Mouse (Mus musculus) thymus, postnatal 14 days (tissue): Measurements from ENCODE around the gene Hhex.

Experiments used
- DNase-seq: peaks from one replicate; pipeline ENCODE4 v3.0.0; 2021

Gene Hhex

DNA sequence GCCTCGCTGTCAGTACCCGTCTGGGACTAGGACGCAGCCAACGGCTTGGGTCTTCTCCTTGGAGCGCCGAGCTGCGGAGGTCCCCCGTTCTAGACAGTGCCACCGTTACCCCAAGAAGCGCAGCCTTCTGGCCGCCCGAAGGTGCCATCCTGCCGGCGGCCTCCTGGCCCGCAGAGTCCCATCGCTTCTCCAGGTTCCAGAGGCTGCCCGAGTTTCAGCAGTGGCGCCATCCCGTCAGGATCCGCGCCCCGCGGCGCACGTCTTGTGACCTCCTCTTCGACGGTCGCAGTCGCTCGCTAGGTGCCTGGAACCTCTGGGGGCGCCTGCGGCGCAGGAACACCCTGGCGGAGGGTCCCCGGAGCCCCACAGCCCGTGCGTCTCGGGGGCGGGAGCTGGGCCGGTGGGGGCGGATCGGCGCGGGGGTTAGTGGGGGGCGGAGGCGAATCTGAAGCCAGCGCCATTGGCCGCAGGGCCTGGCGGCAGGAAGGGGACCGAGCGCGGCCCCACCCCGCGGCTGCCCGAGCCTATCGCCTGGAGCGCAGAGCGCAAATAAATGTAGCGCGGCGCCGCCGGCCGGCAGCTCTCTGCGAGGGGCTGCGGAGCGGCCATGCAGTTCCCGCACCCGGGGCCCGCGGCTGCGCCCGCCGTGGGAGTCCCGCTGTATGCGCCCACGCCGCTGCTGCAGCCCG, at the start of gene Hhex:
TSS of gene Hhex (plus strand) at position 548 of the 689 bp plus-strand sequence.
- peak; percentile 51 for DNase-seq

DNA sequence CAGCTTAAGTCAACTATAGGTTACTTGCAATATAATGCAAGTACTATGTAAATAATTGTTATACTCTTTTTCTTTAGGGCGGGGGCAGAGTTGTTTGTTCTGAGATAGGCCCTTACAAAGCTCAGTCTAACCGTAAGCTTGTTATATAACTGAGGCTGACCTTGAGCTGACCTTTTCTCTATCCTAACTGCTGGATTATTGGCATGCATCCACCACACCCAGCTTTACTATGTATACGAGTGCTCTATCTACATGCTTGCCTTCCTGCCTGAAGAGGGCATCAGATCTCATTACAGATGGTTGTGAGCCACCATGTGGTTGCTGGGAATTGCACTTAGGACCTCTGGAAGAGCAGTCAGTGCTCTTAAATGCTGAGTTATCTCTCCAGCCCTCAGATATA, 48.5 kb upstream of the Hhex start:
- DNase-seq, result no peak

DNA sequence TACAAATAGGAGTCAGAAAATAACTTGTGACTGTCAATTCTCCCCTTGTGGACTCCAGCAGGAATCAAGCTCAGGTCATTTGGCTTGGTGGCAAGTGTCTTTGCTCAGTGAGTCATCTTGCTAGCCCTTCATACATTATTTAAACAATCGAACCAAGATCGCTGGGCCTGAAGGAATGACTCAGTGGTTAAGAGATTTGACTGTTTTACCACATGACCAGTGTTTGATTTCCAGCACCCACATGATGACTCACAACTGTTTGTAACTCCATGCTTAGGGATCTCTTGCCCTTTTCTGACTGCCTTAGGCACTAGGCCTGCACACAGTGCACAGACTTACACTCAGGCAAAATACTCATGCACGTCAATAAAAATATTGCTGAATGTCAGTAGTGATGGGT, 42.7 kb upstream of the Hhex start:
- no peak for DNase-seq

DNA sequence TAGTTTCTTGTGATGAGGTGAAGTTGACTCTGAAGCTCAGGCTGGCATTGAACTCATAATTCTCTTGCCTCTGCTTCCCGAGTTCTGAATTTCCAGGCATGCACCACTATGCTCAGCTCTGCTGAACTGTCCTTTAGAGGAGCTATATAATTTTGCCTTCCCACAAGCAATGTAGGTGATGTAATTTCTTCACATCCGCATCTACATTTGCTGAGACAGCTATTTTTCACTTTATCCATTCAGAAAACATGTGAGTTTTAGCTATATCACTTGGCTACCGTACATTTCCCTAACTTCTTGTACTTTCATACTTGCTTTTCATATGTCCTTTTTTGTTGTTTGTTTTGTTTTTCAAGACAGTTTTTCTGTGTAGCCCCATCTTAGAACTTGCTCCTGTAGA, 38.3 kb upstream of the Hhex start:
- DNase-seq, result no peak

DNA sequence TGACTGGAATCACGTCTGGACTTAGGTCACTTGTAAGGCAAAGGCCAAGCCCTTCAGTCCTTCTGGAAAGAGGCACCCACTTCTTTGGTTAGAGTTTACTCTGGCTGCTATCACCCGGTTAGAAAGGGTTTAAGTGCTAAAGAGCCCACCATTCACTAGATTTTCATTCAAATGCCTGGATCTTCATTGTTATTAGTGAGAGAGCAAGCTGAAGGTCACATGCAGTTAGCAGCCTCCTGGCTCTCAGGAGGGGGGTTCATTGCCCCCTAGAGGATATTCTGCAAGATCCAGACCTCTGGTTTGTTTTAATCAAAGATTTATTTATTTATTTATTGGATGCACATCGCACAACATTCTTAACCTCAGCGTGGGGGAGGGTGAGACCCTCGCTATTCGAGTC, 33.7 kb upstream of the Hhex start:
- no peak for DNase-seq

DNA sequence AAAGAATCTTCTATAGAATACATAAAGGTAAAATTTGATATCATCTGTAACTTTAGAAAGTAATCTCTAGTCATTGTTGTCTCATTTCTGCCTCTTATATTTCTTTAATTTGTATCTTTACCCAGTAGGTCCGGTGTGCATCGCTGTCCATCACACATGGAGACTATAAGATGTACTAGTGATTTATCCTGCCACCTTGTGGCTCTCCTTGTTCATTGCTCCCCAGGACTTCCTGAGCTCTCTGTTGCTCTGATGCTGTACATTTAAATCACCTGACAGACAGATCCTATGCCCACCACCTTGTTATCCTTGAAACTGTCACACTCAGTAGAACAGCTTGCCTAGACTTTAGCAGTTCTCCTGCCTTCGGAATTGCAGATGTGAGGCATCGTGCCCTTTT, 16.3 kb upstream of the Hhex start:
- DNase-seq, result peak; percentile 42

DNA sequence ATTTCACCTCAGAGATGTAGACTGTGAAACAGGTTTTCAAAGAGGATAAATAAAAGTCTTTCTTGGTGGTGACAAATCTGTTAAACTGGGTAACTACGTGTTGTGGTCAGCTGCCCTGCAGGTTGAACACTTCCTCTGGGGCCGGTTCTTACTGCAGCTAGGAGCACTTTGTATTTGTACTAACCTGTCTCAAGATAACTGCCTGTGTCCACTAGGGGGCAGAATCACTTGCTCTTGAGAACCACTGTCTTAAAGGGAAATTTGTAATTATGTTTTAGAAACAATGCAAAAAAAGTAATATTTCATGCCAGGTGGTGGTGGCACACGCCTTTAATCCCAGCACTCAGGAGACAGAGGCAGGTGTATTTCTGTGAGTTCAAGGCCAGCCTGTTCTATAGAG, 15.0 kb upstream of the Hhex start:
- peak; percentile 61 for DNase-seq

DNA sequence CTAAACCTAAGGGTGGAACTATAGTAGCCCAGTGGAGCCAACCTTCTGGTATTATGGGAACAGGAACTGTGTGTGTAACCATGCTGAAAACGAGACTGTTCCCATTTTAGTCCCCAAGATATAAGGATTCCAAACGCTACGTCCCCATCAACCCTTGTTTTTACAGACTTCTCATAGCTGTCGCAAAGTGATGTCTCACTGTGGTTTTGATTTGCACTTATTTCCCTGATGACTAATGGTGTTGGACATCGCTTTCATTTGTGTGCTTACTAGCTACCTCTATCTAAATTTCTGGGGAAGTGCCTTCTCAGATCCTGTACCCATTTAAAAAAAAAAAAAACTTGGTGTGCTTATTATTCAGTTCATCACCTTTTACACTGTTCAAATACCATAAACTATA, 6.0 kb upstream of the Hhex start:
- no peak for DNase-seq

DNA sequence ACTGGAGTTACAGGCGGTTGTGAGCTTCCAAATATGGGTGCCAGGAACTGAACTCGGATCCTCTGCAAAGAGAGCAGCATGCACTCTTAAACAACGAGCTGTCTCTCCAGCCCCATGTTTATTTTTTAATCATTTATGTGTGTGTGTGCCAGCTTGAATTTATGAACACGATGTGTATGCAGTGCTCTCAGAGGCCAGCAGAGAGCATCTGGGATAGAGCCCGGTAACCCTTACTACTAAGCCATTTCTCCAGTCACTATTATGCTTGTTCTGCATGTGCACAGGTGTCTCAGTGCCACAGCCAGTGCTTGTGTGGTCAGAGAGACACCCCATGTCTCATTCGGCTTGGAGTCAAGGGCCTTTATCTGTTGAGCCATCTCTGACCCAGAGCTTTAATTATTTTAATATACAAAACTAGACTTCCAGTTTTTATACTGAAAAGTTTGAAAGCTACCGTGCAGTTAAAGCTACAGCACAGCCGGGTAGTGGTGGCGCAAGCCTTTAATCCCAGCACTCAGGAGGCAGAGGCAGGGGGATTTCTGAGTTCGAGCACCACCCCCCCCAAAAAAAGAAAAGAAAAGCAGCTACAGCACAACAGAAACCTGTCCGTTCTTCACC, 3.4 kb upstream of the Hhex start:
- no peak for DNase-seq

DNA sequence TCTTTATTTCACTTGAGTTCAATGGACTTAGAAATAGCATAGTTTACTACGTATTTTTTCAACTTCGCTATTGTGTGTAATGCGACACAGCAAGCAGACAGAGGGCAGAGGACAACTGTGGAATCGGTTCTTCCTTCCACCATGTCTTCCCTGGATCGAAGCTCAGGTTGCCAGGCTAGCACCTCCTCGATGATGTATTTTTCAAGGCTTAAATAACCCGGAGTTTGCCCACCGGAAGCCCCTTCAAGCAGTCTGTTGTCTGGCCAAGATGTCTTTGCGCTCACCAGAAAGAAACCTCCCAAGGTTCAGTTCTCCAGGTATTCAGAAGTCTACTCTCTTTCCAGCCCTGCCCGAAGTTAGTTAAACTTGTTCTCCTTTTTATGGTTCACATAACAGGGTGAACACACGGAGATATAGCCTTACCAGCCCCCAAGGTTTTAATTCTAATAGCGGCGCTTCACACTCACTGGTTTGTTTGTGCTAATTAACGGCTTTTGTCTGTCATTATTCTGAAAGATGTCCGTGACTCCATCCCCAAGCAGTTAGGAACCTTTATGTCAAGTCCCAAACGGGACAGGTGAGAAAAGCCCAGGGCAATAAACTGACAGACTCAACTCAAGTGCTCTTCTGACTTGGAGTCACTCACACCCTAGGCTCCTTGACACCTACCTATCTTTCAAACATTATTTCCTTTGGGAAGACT, 1.6 kb upstream of the Hhex start:
- DNase-seq, result no peak

DNA sequence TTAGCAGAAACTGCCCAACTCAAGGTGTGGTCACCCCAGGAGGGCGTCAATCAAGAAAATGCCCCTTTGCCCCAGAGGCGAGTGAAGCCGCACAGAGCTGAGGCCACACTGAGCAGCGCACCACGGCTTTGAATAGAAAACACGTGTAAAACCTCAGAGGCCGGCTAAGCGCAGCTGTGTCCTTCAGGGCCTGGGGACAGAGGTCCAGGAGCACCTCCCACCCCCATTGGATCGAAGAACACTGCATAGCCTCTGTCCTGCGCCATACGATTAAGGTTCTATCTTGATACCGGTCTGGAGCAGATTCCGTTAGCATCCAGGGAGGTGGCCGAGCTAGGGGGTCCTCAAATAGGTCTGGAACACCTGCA, 731 bp upstream of the Hhex start:
- no peak for DNase-seq

DNA sequence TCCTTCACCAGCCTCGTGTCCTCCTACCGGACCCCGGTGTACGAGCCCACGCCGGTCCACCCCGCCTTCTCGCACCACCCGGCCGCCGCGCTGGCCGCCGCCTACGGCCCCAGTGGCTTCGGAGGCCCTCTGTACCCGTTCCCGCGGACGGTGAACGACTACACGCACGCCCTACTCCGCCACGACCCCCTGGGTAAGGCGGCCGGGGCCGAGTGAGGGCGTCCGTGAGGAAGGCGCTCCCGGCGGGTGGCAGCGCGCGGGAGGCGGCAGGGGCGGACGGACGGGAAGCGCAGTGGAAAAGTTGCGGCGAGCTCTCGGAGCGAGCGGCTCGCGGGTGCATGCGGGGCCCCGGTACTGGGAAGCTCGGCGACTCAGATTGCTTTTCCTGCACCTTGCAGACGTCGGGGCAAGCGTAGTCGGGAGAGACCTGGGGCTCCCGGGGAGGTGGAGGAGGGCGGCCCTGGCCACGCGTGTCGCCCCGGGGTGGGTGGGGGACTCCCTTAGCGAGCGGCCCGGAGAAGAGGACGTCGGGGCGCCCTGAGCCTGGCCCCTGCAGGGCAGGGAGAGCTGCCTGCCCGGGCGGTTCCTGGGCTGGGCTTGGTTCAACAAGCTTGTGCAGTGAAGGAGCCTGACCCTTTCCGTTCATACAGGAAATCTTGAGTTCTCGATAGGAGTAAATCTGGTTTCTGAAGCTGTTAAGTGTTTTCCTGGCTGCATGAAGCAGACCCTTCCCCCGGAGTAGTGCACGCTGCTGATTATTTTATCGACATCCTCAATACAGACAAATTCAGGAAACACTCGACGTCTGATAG, 637 bp downstream of the Hhex start:
- DNase-seq, result peak; percentile 18

DNA sequence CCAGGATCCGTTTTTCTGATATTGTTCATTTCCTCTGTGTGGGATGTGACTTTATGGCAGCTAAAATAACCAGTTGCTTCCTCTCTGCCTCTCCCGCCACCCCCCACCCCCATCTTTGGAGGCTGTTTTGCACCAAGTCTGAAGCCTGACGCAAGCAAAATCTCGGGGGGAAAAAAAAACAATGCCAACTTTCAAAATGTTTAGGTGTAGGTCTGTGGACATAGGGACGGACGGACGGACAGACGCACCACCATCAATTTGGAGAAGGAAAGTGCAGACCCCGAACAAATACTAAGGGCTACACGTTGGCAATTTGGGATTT, 1.2 kb downstream of the Hhex start:
- DNase-seq, result no peak

DNA sequence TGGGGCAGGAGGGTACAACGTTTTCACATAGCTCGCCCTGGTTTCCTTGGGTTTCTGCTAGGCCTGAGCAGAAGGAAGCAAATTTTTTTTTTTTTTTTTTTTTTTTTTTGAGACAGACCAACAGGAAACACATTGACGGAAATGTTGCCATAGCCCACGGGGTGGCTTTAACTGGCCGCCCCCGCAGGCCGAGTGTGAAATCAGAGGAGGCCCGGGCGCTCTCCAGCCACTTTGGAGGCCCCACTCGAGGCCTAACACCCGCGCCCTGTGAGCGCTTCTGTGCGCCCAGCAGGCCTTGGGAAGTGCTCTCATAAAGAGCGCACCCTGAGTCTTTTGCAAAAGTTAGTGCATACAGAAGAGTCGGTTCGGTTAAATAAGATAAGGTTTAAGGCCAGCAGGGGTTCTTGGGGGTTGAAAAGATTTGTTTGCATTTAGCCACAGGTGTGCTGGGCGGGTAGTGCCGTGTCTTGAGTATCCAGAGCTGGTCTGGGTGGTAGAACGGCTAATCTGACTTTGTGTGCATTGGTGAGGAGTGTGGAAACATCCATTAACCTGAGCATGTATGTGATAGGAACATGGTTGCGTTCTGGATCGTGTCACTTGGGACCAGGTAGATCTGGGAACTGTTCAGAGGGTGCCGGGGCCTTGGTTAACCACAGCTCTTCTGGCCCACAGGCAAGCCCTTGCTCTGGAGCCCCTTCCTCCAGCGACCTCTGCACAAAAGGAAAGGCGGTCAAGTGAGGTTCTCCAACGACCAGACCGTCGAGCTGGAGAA, 2.1 kb downstream of the Hhex start:
- DNase-seq, result no peak

DNA sequence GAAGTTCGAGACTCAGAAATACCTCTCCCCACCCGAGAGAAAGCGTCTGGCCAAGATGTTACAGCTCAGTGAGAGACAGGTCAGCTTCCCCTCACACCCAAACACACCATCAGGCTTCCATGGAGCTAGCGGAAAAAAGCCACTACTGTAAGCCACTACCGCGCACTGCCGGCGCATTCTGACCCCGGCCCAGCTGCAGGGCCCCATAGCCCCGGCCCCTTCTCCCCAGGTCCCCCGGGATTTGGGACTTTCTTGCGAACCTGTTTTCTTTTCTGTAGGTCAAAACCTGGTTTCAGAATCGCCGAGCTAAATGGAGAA, 2.6 kb downstream of the Hhex start:
- DNase-seq, result no peak

DNA sequence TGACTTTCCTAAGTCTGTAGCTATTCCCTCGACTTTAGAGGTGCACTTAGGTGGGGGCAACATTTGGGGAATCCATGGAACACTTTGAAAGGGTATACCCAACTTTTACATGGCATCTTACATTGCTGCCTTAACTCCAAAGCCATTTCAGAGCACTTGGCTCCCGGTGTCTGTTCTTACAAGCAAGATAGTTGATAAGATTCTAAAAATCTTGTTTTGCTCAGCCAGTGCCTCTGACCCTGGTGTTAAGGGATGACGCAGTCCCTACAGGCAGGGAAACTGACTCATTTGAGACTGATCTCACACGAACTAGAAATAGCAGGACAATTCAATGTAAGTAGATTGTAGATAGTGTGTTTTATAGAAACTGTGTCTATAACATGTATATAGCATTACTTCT, 5.6 kb downstream of the Hhex start:
- DNase-seq, result no peak

DNA sequence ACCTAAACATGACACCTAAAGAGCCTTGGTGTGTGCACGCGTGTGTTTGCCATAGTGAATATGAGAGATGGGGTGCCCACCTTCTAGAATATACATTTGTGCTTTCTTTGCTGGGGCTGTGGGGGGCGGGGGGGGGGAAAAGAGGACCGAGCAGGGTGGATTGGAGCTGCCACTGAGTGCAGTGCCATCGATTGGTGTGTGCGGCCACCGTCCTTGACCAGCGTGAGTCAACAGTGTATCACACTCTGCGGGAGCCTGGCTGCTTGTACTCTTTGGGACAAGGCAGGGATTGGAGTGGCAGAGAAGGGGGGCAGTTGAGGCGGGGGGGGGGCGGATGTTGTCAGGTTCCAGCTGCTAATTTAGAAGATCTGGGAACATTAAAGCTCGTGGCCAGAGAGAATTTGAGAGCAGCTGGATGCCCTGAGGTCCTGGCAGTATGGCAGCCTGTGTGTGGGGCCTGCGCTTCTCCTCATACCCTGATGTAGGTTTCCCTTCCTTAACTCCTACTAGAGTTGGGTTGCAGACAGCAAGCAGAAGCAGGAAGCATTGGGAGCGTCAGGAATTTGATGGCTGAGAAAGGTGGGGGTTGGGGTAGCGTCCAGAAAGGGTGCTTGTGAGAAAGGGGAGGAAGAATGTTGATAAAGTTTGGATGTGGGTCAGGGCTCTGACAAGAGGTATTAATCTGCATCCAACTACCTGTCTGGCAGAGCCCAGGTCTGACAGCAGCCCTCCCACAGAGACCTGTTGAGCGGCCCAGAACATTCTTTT, 6.3 kb downstream of the Hhex start:
- no peak for DNase-seq

DNA sequence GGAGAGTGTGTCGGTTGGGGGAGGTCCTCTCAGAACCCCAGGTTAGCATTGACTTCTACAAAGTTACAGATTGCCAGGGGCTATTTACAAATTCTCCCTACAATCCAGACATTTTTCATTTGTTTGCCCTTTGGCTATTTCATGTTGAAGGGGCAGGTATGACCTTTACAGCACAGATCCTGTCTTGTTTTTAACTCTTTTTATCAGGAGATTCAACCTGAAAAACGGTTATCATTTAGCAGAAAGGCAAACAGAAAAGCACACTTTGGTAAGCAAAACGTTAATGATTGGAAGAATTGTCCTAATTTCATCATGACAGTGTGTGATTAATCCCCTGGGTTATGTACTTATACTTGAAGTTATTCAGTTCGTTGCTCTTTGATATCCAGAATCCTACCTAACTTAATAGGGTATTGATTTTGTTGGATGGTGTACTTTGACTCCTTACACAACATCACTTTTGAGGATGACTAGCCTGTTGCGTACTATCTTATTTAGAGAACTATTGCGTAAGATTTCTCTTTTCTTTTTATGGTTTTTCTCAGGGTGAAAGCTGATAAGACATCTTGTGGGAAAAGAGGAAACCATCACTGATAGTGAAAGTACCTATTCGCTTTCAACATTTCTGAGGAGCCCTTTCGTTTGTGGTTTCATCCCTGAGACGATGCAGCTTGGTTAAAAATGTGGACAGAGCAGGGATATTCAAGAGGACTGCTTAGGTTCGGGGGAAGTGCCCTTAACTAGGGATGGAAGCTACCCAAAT, 8.1 kb downstream of the Hhex start:
- DNase-seq, result no peak

DNA sequence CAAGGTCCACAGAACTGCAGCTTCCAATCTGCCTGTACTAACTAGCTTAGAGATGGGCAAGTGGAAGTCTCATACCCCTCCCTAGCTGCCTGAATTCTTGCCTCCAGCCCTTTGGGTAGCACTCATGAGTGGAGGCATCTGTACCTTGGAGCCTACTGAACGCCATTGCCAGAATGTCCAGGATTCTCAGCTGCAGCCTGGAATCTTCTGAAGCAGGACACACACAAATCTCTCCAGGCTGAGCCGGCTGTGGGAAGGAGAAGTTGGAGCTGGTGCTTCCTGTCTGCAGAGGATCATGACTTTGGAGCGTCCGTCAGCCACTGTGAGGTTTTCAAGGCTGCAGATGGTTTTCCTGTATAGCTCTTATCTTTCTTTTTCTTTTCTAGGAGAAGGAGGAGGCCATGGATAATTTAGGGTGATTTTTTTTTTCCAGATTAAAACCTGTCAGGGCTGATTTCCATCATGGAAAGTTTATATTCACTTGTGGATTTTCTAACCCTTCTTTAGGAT, 9.1 kb downstream of the Hhex start:
- DNase-seq, result no peak

DNA sequence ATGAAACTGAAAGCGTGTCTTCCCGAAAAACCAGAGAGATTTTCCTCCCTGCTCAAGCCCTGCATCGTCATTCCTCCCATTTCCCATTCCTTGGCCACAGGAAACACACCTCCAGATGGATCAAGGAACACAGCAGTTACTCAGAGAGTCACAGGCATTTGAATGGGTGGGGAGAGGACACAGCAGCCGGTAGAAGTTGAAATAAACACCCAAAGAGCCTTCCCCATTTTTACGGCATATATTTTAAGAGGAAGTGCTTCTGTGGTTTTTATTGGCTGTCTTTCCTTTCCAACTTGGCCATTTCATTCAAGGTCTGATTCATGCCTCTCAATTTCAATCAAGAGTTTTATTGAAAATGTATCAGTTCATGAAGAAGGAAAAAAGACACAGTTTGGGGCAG, 13.6 kb downstream of the Hhex start:
- no peak for DNase-seq

DNA sequence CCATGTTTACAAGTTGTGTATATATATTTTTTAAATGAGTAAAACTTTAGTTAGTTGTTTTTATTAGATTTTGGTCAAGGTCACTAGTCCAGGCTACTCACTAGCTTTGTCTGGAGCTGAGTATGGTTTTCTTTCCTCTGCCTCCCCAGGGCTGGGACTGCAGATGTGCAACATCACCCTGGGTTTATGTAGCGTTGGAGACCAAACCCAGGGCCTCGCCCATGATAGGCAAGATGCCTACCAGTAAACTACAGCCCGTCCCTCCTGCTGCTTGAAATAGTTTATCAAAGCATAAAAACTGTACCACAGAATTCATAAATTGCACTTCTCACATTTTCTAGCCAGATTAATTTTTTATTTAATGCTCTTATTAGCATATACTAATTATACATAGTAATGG, 14.6 kb downstream of the Hhex start:
- DNase-seq, result no peak
